Mouse (Mus musculus) T-helper 1 cell (primary cell): ENCODE results near the gene Sowaha.
"Not testable (repeated sequence)": the region's sequence is repeated elsewhere in the genome, so short reads cannot be mapped to it uniquely, and the experiment has no call there.

Experiments
- in situ Hi-C: fragments of 300-600 bp; cut with MboI, MseI; formaldehyde crosslinking; loops from one replicate; pipeline ENCODE4 v1.15.1; 2025; ENCODE audit warnings: high pct_unique_total_duplicates

Gene Sowaha

GRCm38 (mm10) chr11:53443861-53444260, 36.2 kb downstream of the Sowaha start:
- in situ Hi-C loops = no loop called here

- in situ Hi-C loops = no loop called here
Measured at GRCm38 (mm10) chr11:53441921-53442320, 38.2 kb downstream of the Sowaha start.

- in situ Hi-C loops = no loop called here
Measured at GRCm38 (mm10) chr11:53436338-53436737, 43.7 kb downstream of the Sowaha start.

GRCm38 (mm10) chr11:53435504-53435903, 44.6 kb downstream of the Sowaha start:
- in situ Hi-C loops = no loop called here

GRCm38 (mm10) chr11:53433057-53433456, 47.0 kb downstream of the Sowaha start:
- in situ Hi-C loops = no loop called here

GRCm38 (mm10) chr11:53431347-53432056, 48.6 kb downstream of the Sowaha start:
- in situ Hi-C loops = no loop called here

GRCm38 (mm10) chr11:53430670-53431346, 49.3 kb downstream of the Sowaha start, which contains the start of the genes Uqcrq and Gdf9:
Uqcrq (minus strand) TSS chr11:53430831.
Gdf9 (plus strand) TSS chr11:53431023.
- in situ Hi-C loops = no loop called here

- in situ Hi-C loops = no loop called here
Measured at GRCm38 (mm10) chr11:53430300-53430669, 49.8 kb downstream of the Sowaha start.

- in situ Hi-C loops = no loop called here
Measured at GRCm38 (mm10) chr11:53429182-53429581, 50.9 kb downstream of the Sowaha start.

GRCm38 (mm10) chr11:53428716-53429057, 51.4 kb downstream of the Sowaha start:
- in situ Hi-C loops = no loop called here

GRCm38 (mm10) chr11:53427993-53428715, 51.9 kb downstream of the Sowaha start:
- in situ Hi-C loops = no loop called here

GRCm38 (mm10) chr11:53426914-53427313, 53.2 kb downstream of the Sowaha start:
- in situ Hi-C loops = not testable (repeated sequence)
